Mouse (Mus musculus) kidney, adult 2 months (tissue): ENCODE measurements around the gene Gm42417.

Experiments used
- CTCF ChIP-seq: fragments of 200-500 bp; conservative IDR thresholded peaks from 2 replicates; pipeline ENCODE4 v1.5.1; 2011; ENCODE audit warnings: low read depth, mild to moderate bottlenecking, control low read depth, low read length, moderate library complexity, mixed read lengths; ENCODE audit not compliant: insufficient read depth, insufficient read length
- POLR2A ChIP-seq: fragments of 200-500 bp; IDR thresholded peaks from one replicate; pipeline ENCODE4 v1.6.1; 2011; ENCODE audit warnings: low read depth, low read length, control low read depth

- TF ChIP-seq CTCF (no peak), POLR2A (no peak)
Observed at GRCm38 (mm10) chr1:36535477-36536396, 3.5 kb downstream of the Gm42417 start.
